Mouse (Mus musculus): ENCODE measurements around the gene Ift52.

Ift52 gene

DNA sequence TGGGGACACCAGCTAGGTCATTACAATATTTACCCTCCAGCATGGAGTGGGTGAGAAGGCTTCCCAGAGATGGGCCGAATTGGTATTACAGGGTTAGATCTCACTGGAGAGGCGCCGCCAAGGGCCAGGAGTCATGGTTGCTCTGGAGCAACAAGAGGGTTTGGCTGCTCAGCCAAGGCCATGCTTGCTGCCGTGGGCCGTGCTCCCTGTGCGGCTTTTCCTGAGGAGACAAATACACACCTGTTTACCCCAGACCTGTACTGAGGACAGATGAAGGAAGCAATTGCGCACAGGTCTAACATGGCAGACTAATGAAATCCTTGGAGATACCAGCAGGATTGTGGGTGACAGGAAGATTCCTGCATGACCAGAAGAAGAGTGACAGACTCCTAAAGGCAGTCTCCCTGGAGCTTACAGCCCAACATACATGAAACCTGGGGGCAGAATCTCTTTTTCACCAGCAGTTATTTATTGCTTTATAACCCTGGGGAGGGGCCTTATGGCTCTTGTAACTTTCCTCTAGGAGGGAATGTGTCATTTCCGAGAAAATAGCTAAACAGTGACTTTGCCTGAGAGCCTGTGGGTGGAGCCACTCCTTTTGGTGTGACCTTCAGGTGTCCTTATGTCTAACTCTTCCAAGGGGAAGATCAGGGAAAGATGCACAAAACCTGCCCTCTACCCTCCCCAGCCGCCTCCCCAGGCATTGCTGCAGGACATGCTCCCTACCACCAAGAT, 56.0 kb downstream of the Ift52 start:
- in situ Hi-C loops (cut with MboI; ENCODE audit: low sequenced_read_pairs) = no loop called here

DNA sequence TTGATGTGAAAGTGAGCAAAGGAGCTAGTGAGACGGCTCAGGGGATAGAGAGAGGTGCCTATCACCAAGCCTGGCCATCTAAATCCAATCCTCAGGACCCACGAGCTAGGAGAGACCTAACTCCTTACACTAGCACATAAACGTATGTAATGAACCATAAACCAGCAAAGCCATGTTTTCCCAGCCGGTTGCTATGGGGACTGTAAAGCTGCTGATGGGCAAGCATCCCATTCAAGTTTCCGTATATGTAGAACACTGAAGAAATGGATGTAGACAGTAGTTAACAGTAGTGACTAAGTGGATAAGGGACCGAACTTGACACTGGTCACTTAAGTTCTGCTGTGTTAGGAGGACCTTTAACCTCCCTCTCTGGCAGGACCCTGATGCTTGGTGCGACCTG, 56.9 kb downstream of the Ift52 start:
- in situ Hi-C loops (cut with MboI; ENCODE audit: low sequenced_read_pairs) = no loop called here

- in situ Hi-C loops (cut with MboI; ENCODE audit: low sequenced_read_pairs) = no loop called here
Measured at GRCm38 (mm10) chr2:163074808-163075207, 57.7 kb downstream of the Ift52 start.

DNA sequence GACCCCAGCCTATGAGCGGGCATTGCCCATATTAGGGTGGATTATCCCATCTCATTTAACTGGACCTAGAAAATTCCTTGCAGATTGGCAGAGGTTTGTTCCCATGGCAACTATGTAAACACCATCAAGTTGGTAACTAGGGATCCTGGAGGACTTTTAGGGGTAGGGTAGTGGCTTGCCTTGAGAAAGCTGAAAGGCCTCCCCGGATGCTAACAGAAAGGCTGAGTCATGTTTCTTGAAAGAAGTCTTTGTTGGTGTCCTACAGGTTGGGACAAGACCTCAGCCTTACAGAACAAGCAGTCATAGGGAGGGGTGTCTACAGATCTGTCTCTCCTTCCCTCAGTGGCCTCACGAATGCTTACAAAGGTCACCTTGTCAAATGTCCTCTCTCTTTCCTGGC, 58.1 kb downstream of the Ift52 start:
- in situ Hi-C loops (cut with MboI; ENCODE audit: low sequenced_read_pairs) = no loop called here

DNA sequence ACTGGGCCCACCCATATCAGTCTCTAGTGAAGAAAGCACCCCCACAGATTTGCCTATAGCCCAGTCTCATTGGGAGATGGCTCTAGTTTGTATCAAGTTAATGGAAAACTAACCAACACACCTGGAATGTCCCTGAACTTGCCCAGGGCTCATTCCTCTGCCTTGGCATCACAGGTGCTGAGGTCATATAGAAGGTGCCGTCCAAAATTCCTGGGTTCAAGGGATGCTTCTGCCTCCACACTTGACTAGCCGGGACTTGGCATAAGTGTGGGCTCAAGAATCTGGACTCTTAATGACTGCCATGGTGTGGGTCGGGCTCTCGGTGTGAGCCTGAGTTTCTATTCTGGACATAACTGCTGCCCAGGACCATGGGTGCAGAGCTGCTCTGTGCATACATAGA, 61.9 kb downstream of the Ift52 start:
- in situ Hi-C loops (cut with MboI; ENCODE audit: low sequenced_read_pairs) = no loop called here

DNA sequence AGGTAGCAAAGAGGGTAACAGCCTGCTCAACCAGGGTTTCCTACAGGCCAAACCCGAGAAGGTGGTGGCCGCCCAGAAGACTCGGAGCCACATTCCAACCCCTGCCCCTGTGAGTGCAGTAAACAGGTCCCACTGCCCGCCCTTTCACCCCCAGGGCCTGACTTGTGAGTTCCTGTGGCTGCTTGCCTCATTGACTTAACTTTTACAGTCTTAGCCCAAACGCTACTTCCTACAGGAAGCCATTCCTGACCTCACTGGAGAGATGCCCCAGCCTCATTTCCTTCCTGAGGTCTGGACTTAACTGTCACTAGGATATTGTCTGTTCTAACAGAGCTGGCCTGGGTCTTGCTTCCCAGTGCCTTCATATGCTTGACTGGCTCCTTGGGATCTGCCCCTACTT, 65.4 kb downstream of the Ift52 start:
- in situ Hi-C loops (cut with MboI; ENCODE audit: low sequenced_read_pairs) = no loop called here

- in situ Hi-C loops (cut with MboI; ENCODE audit: low sequenced_read_pairs) = no loop called here
Measured at GRCm38 (mm10) chr2:163084519-163084918, 67.4 kb downstream of the Ift52 start.

DNA sequence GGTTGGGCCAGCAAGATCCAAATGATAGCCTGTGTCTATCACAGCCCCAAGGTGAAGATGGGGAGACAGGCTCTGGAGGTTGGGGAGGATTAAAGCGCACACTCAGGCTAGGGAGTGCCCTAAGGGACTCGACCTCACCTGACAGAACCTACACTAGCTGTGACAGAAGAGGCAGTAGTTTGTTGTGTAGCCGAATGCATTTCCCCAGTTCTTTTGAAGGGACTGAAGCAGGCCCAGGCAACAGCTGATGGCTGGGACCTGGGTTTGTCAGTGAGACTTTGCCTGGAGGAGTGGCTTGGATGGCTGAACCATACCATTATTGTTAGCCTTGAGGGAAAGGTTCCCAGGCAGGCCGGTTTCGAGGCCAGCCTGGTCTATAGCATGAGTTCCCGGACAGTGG, 67.9 kb downstream of the Ift52 start:
- in situ Hi-C loops (cut with MboI; ENCODE audit: low sequenced_read_pairs) = no loop called here

- in situ Hi-C loops (cut with MboI; ENCODE audit: low sequenced_read_pairs) = no loop called here
Measured at GRCm38 (mm10) chr2:163086561-163086960, 69.4 kb downstream of the Ift52 start.

GRCm38 (mm10) chr2:163087728-163088127, 70.6 kb downstream of the Ift52 start, which contains the start of gene Gtsf1l:
Gtsf1l (minus strand) TSS chr2:163087855.
- in situ Hi-C loops (cut with MboI; ENCODE audit: low sequenced_read_pairs) = no loop called here

DNA sequence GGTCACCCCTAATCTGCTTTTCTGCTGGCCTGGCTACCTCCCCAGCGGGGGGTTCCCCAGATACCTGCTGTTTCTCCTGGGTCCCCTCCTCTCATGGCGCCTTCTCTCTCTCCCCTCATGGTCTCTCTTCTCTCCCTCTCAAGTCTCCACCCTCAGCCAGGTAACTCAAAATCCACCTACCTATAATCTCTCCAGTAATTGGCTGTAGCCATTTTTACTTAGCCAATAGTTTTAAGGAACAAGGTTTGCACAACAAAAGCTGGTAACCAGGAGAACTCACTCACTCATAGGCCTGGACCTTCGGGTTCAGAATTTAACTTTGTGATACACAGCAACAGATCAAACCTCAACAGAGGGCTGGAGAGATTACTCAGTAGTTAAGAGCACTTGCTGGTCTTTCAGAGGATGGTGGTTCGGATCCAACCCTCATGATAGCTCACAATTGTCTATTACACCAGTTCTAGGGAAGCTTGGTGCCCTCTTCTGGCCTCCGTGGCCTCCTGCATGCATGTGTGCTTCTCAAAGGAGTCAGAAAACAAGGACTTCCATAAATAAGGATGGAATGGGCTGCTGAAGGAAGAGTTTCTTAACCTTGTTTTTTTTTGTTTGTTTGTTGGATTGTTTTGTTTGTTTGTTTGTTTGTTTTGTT, 72.4 kb downstream of the Ift52 start:
- in situ Hi-C loops (cut with MboI; ENCODE audit: low sequenced_read_pairs) = no loop called here

- in situ Hi-C loops (cut with MboI; ENCODE audit: low sequenced_read_pairs) = no loop called here
Measured at GRCm38 (mm10) chr2:163094909-163095308, 77.8 kb downstream of the Ift52 start.
